Mouse (Mus musculus) testis, adult 2 months (tissue): ENCODE measurements around the gene Ccdc163. TPM values are rescaled to one million over a fixed set of nuclear protein-coding genes. Genes with fewer than 3 reads are reported as not detected.
"Not testable (repeated sequence)": the region's sequence is repeated elsewhere in the genome, so short reads cannot be mapped to it uniquely, and the experiment has no call there.

Experiments
- H3K27ac ChIP-seq: fragments of 200-500 bp; 2 replicates; pipeline ENCODE4 v1.5.1; 2012; ENCODE audit warnings: low read depth, low read length; ENCODE audit not compliant: control insufficient read depth, insufficient read depth
- H3K27me3 ChIP-seq: fragments of 200-500 bp; 2 replicates; pipeline ENCODE4 v1.6.1; 2012; ENCODE audit warnings: mild to moderate bottlenecking, low read length, moderate library complexity; ENCODE audit not compliant: control insufficient read depth, insufficient read depth
- H3K36me3 ChIP-seq: fragments of 200-500 bp; 2 replicates; pipeline ENCODE4 v1.6.1; 2012; ENCODE audit warnings: mild to moderate bottlenecking, low read length; ENCODE audit not compliant: control insufficient read depth, insufficient read depth
- H3K4me1 ChIP-seq: fragments of 200-500 bp; 2 replicates; pipeline ENCODE4 v1.6.1; 2012; ENCODE audit warnings: low read length; ENCODE audit not compliant: control insufficient read depth, insufficient read depth
- H3K4me3 ChIP-seq: fragments of 200-500 bp; 2 replicates; pipeline ENCODE4 v1.5.1; 2012; ENCODE audit warnings: low read depth, mild to moderate bottlenecking, low read length, moderate library complexity, mixed read lengths; ENCODE audit not compliant: control insufficient read depth
- CTCF ChIP-seq: fragments of 200-500 bp; IDR thresholded peaks from 2 replicates; pipeline ENCODE4 v1.5.1; 2012; ENCODE audit warnings: low read depth, mild to moderate bottlenecking, inconsistent platforms, low read length, moderate library complexity; ENCODE audit not compliant: control insufficient read depth, insufficient read depth, insufficient replicate concordance
- POLR2A ChIP-seq: fragments of 200-500 bp; IDR thresholded peaks from 2 replicates; pipeline ENCODE4 v1.6.1; 2012; ENCODE audit warnings: low read depth, mild to moderate bottlenecking, inconsistent platforms, low read length, moderate library complexity; ENCODE audit not compliant: control insufficient read depth
- polyA plus RNA-seq: library from polyadenylated mRNA; depleted of rRNA; stranded (reverse); fragments of >200 nt; gene quantifications from 2 replicates; pipeline ENCODE4 v1.2.3, GENCODE M21; 2012; rRNA removed

Gene Ccdc163
- 185 and 214 TPM in 2 replicates for polyA plus RNA-seq

DNA sequence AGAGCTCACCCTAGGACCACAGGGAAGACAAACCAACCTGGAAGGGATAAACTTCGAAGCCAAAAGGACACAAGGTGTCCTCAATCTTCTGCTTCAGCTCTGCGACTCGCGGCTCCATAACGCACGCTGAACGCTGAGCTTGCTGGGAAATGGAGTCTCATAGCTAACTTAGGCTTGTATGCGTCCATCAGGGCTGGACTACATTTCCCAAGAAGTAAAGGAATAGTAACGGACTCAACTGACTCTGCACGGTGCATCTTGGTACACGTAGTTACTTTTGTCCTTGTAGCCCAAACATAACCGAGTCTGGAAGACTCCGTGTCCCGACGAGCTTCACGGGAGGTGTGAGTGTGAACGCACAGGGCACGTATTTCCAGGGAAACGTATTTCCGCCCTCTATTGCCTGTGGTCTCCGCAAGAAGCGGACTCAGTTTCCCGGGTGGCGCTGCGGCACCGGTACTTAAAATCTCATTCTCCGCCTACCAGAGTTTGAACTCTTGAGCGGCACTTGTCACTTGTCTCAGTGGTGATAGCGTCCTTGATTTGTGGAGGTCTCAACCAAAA lies at the start of gene Ccdc163, which contains the start of gene Mmachc:
Ccdc163 (plus strand) TSS at position 309 of the 564 bp plus-strand sequence.
Mmachc (minus strand) TSS at position 206 of the 564 bp plus-strand sequence.
- Histone ChIP-seq H3K4me3 (peak within 1 kb of the TSS; percentile 100), H3K4me1 (no peaks in the 10 kb centered on the region), H3K27me3 (no peaks in the 10 kb centered on the region), H3K36me3 (peaks cover 1% of the 10 kb centered on the region), H3K27ac (peak within 1 kb of the TSS; percentile 99)
- TF ChIP-seq CTCF (no peak), POLR2A (peak; percentile 88)

DNA sequence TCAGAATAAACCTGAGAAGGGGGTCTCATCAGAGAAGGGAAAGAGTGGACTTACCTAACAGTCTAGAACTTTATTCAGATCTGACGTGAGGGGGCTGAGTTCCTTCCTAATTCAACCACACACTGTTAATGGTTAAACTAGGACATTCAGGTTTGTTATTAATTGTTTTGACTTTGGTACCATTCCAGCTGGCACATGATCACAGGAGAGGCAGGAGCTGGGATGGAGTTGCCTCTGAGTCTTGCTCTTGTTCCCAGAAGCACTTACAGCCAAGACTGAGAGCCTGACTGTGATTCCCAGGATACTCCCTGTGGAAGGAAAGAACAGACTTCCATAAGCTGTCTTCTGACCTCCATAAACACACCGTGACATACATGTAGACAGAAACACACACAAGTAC lies 48.8 kb upstream of the Ccdc163 start:
- Histone ChIP-seq H3K27ac (no peak overlapping the region), H3K36me3 (no peaks in the 10 kb centered on the region), H3K4me1 (no peaks in the 10 kb centered on the region; the same call in 1 of the 2 replicates), H3K4me3 (no peak overlapping the region), H3K27me3 (no peaks in the 10 kb centered on the region)
- TF ChIP-seq CTCF (no peak), POLR2A (no peak)

DNA sequence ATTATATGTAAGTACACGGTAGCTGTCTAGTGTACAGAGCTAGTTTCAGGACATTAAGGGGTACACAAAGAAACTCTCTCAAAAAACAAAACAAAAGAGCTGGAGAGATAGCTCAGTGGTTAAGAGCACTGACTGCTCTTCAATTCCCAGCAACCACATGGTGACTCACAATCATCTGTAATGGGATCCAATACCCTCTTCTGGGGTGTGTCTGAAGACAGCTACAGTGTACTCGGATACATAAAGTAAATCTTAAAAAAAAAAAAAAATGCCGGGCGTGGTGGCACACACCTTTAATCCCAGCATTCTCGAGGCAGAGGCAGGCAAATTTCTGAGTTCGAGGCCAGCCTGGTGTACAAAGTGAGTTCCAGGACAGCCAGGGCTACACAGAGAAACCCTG lies 48.4 kb upstream of the Ccdc163 start:
- not testable (repeated sequence) for H3K4me1 ChIP-seq, H3K27me3 ChIP-seq, H3K36me3 ChIP-seq, H3K27ac ChIP-seq, H3K4me3 ChIP-seq

DNA sequence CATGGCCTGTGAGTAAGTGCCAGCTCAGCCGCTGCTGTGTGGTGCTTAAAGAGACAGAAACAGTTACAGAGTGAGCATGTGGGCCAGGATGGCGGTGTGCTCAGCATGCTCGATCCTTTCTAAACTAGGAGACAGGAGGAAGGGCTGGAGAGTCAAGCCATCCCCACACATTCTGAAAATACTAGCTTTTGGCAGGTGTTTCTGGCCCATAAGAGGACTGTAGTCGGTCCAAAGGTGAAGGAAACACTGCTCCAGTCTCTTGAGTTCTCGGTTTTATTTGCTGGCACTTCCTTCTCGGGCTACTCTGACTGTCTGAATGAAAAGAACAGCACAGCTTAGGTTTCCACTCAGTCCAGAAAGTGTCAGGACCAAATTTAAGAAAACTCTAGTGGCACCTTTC lies 47.5 kb upstream of the Ccdc163 start:
- H3K4me3 ChIP-seq, result no peak overlapping the region
- no peaks in the 10 kb centered on the region for H3K36me3 ChIP-seq
- no peak overlapping the region for H3K27ac ChIP-seq
- no peaks in the 10 kb centered on the region; the same call in 1 of the 2 replicates for H3K4me1 ChIP-seq
- TF ChIP-seq CTCF, result no peak
- TF ChIP-seq POLR2A, result no peak
- H3K27me3 ChIP-seq, result no peaks in the 10 kb centered on the region

DNA sequence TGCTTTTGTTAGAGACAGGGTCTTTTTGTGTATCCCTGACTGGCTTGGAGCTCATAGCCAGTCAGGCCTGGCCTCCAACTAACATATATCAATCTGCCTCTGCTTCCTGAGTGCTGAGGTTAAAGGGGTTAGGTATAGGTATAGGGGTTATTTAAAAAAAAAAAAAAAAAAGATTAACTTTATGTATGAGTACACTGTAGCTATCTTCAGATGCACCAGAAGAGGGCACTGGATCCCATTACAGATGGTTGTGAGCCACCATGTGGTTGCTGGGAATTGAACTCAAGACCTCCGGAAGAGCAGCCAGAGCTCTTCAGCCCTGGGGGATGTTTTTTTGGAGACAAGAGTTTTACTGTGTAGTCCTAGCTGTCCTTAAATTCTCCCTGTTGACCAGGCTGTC lies 46.3 kb upstream of the Ccdc163 start:
- Histone ChIP-seq H3K27me3 (no peaks in the 10 kb centered on the region), H3K4me1 (no peaks in the 10 kb centered on the region; the same call in 1 of the 2 replicates), H3K27ac (no peak overlapping the region)

GRCm38 (mm10) chr4:116666625-116667024 lies 41.7 kb upstream of the Ccdc163 start:
- no peak for TF ChIP-seq CTCF
- TF ChIP-seq POLR2A, result no peak
- Histone ChIP-seq H3K36me3 (no peaks in the 10 kb centered on the region), H3K27ac (no peak overlapping the region), H3K4me3 (no peak overlapping the region), H3K4me1 (no peaks in the 10 kb centered on the region), H3K27me3 (no peaks in the 10 kb centered on the region)

More for the DNA sequence above, 46.3 kb upstream of the Ccdc163 start:
- TF ChIP-seq POLR2A, result no peak
- TF ChIP-seq CTCF, result no peak
- H3K36me3 ChIP-seq, result no peaks in the 10 kb centered on the region
- H3K4me3 ChIP-seq, result no peak overlapping the region

- Histone ChIP-seq H3K27ac (peak overlapping the region; percentile 53; the same call in 1 of the 2 replicates), H3K4me1 (no peaks in the 10 kb centered on the region), H3K36me3 (no peaks in the 10 kb centered on the region), H3K27me3 (no peaks in the 10 kb centered on the region), H3K4me3 (no peak overlapping the region)
- no peak for TF ChIP-seq CTCF
- TF ChIP-seq POLR2A, result no peak
Measured at GRCm38 (mm10) chr4:116668145-116668544, 40.2 kb upstream of the Ccdc163 start.

DNA sequence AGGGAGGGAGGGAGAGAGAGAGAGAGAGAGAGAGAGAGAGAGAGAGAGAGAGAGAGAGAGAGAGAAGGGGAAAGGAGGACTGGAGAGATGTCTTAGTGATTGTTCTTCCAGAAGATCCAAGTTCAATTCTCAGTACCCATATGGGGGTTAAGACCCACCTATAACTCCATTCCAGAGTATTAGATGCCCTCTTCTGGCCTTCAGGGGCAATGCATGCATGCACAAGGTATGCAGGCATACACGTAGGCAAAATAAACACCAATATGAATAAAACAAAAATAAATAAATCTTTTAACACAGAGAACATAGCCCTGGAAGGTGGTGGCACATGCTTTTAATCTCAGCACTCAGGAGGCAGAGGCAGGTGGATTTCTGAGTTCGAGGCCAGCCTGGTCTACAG lies 39.0 kb upstream of the Ccdc163 start:
- TF ChIP-seq CTCF, result no peak
- no peak for TF ChIP-seq POLR2A
- no peak overlapping the region for H3K27ac ChIP-seq
- H3K4me1 ChIP-seq, result no peaks in the 10 kb centered on the region
- H3K4me3 ChIP-seq, result no peak overlapping the region
- no peaks in the 10 kb centered on the region for H3K36me3 ChIP-seq
- H3K27me3 ChIP-seq, result no peaks in the 10 kb centered on the region
